Mouse (Mus musculus): ENCODE measurements around the gene Tmem95.

- TF ChIP-seq CTCF (IDR thresholded peaks at IDR 0.05; ENCODE audit: insufficient read depth, low read length): no peak
- TF ChIP-seq POLR2A (IDR thresholded peaks at IDR 0.05; ENCODE audit: borderline replicate concordance, extremely low read depth, low read depth, low read length): no peak
These were observed 39.1 kb downstream of the Tmem95 start for GRCm38 (mm10) chr11:69838714-69839104.

Data from lung, adult 2 months (tissue).